ENCODE assay signal across 2 mouse cellular contexts in the genomic region with DNA sequence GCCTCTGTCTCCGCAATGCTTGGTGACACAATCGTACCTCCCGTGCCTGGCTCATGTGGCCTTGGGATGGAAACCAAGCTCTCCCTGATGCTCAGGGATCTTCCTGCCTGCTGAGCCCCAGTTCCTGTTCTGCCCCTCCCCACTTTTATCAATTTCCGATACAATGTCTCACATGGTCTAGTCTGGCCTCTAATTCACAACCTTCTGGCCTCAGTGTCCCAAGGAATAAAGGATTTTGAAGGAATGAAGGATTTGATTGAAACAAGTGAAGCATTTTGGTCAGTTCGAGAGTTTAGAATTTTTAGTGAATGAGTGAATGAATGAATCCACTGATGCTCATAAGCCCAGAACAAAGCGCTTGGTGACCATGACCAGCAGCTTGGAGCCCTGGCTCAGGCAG.
TF ChIP-seq lines count a peak whose summit lies in the region.

No protein-coding gene starts in this region.

TF ChIP-seq in CH12.LX, 34 proteins besides CTCF, POLR2A, EP300 and RAD21:
- no peak for TF ChIP-seq TBP (conservative IDR thresholded peaks at IDR 0.05; ENCODE audit: low read depth, low read length)
- TF ChIP-seq MEF2A (IDR thresholded peaks at IDR 0.05; ENCODE audit: borderline replicate concordance, low read depth, low read length) = no peak
TF ChIP-seq in CH12.LX: peak in this region for 0.

TF ChIP-seq in MEL, 35 proteins besides CTCF, POLR2A, EP300 and RAD21:
- TF ChIP-seq USF2 (IDR thresholded peaks at IDR 0.05; ENCODE audit: borderline replicate concordance in 1 of 2, insufficient read depth in 1 of 2, low read depth in 1 of 2, low read length in 2 of 2) (no peak), POLR2AphosphoS5 (IDR thresholded peaks at IDR 0.05; ENCODE audit: borderline replicate concordance, low read depth, low read length) (no peak), KAT2A (conservative IDR thresholded peaks at IDR 0.05; ENCODE audit: low read depth, low read length) (no peak), MAFK (IDR thresholded peaks at IDR 0.05; ENCODE audit: borderline replicate concordance, low read depth, low read length) (no peak), ZMIZ1 (IDR thresholded peaks at IDR 0.05; ENCODE audit: low read depth, low read length) (0 out of 2 replicates have a peak, but pooled peaks have one; percentile 29), TCF12 (IDR thresholded peaks at IDR 0.05; ENCODE audit: low read depth, low read length) (no peak), ETS1 (IDR thresholded peaks at IDR 0.05; ENCODE audit: low read depth, low read length) (0 out of 2 replicates have a peak, but pooled peaks have one; percentile 5), MAZ (IDR thresholded peaks at IDR 0.05; ENCODE audit: low read depth, low read length) (0 out of 2 replicates have a peak, but pooled peaks have one; percentile 10), MXI1 (IDR thresholded peaks at IDR 0.05; ENCODE audit: low read depth, low read length) (peak; percentile 51; the same call in 1 of the 2 replicates), MAX (IDR thresholded peaks at IDR 0.05; ENCODE audit: low read length) (no peak), ZNF384 (IDR thresholded peaks at IDR 0.05; ENCODE audit: low read depth, low read length) (no peak), SIN3A (IDR thresholded peaks at IDR 0.05; ENCODE audit: low read length) (no peak), HCFC1 (IDR thresholded peaks at IDR 0.05; ENCODE audit: low read depth, low read length) (0 out of 2 replicates have a peak, but pooled peaks have one; percentile 15), MYC (IDR thresholded peaks at IDR 0.05; ENCODE audit: low read depth, low read length) (0 out of 2 replicates have a peak, but pooled peaks have one; percentile 37), NELFE (IDR thresholded peaks at IDR 0.05; ENCODE audit: low read depth, low read length) (no peak)
